Mouse (Mus musculus): Measurements from ENCODE around the gene Gga3. TPM values are rescaled to one million over a fixed set of nuclear protein-coding genes. Genes with fewer than 3 reads are reported as not detected.

Gene Gga3
- polyA plus RNA-seq, 1 experiment from 2014 or later: 18.1 TPM

DNA sequence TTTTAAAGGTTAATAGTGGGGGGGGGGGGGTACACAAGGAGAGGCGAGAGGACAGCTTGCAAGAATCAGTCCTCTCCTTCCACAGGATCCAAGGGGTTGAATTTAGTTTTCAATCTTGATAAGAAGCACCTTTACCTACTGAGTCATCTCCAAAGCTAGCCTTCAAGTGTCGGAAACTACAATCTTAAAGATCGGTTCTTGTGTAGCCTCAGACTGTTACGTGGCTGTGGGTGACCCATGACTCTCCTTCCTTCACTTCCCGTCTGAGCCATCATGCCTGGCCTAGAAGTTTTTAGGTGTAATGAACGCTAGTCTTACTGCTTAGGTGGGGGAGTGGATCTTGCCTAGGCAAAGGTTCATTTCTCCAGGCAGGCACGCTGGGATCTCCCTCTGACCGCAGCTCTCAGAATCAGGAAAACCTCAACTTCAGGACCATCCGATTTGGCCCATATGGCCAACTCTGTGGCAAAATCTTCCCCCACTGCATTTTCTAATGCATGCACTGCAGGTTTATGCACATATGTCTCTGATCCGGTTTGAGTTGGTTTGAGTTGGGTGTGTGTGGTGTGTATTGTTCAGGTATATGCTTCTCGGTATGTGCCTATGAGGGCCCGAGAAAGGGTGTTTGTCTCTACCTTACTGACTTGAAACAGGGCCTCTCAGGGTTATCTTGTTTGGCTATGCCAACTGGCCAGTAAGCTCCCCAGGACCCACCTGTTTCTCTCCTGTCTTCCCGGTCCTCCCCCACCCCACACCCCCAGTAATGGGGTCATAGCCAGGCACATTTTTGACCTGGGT lies 26.1 kb upstream of the Gga3 start:
- no peak overlapping the region for H3K4me2 ChIP-seq
- H3K9me3 ChIP-seq: no peaks in the 10 kb centered on the region
- no peaks in the 10 kb centered on the region for H3K27me3 ChIP-seq
- 83% methylated on average over 13 of the region's 13 CpGs for WGBS
- 0 out of 2 replicates have a peak, but pooled peaks cover under 1% of the 10 kb centered on the region for H3K36me3 ChIP-seq
- peaks cover 9% of the 10 kb centered on the region; the same call in 1 of the 2 replicates for H3K4me1 ChIP-seq
- ATAC-seq (ENCODE audit: borderline replicate concordance, extremely low read depth, low FRiP score, low TSS enrichment): no peak
- H3K9ac ChIP-seq: no peak overlapping the region
- no peak overlapping the region for H3K4me3 ChIP-seq
- no peak overlapping the region for H3K27ac ChIP-seq

DNA sequence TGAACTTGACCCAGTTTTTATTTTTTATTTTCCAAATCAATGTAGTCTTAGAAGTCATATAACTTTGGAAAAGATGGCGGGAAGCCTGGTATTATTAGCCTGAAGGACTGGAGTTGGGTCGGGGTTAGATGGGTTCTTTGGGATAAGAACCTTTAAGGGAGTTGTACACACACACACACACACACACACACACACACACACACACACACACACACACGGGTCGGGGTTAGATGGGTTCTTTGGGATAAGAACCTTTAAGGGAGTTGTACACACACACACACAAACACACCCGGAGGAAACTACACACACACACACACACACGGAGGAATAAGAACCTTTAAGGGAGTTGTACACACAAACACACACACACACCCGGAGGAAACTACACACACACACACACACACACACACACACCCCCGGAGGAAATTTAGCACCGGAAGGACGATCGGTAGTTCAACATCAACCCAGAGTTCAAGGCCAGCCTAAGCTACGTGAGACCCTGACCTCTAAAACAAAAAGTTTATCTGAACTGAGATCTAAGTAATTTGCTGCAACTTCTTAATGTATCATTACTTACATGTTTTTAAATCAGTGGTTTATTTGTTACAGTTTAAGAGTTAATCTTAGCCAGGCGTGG lies 24.7 kb upstream of the Gga3 start:
- no peaks in the 10 kb centered on the region for H3K36me3 ChIP-seq
- WGBS: 48% methylated on average over 13 of the region's 13 CpGs
- ATAC-seq (ENCODE audit: borderline replicate concordance, extremely low read depth, low FRiP score, low TSS enrichment): peak; percentile 14; the same call in 1 of the 2 replicates

DNA sequence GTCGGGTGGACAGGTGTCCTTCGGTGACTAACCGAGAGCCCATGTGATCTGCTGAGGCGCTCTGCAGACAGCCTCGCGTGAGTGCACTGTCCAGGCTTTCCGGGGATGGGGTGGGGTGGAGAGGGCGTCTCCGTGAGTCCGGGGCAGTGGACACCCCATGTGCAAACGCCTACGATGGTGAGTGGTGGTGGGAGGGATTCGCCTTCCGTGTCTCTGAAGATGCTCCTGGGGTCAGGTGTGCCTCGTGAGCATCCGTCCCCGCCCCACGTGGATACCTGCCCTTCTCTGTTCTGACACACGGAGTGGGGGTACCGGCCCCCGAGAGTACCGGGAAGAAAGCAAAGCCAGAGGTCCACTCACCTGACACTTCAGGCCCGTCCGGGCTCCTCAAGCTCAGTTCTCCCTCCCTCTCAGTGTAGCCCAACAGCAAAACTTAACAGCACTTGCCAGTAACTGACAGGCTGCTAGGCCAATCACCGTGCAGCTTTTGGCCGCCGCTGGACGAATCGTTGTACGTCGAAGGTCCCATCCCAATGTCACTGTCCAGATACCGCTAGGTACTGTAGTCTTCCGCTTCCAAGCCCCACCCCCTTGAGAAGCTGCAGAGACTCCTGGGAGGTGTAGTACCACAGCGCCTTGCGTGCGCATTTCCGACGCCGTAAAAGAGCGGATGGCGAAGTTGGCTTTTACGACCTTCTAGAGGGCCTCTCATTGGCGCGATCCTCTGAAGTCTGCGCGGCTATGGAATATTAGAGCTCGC lies 24.0 kb upstream of the Gga3 start, which contains the start of gene Slc25a19:
Gene Slc25a19 (minus strand): TSS at position 591 of the 760 bp plus-strand sequence.
- Histone ChIP-seq H3K9me3 (no peaks in the 10 kb centered on the region), H3K4me2 (peak within 1 kb of the TSS; percentile 91), H3K27me3 (no peaks in the 10 kb centered on the region), H3K4me1 (peaks cover 9% of the 10 kb centered on the region; the same call in 1 of the 2 replicates), H3K27ac (no peak within 1 kb of the TSS; the same call in 1 of the 2 replicates), H3K36me3 (no peaks in the 10 kb centered on the region; the same call in 1 of the 2 replicates), H3K4me3 (peak within 1 kb of the TSS; percentile 70), H3K9ac (peak within 1 kb of the TSS; percentile 67)
- peak; percentile 98 for ATAC-seq (ENCODE audit: borderline replicate concordance, extremely low read depth, low FRiP score, low TSS enrichment)
- WGBS: under 1% methylated on average over 47 of the region's 47 CpGs

More for the DNA sequence above, 24.7 kb upstream of the Gga3 start:
- Histone ChIP-seq H3K4me1 (peaks cover 9% of the 10 kb centered on the region; the same call in 1 of the 2 replicates), H3K27ac (no peak overlapping the region), H3K9me3 (no peaks in the 10 kb centered on the region), H3K9ac (peak overlapping the region; percentile 28), H3K4me2 (peak overlapping the region; percentile 91), H3K4me3 (peak overlapping the region; percentile 70), H3K27me3 (no peaks in the 10 kb centered on the region)

DNA sequence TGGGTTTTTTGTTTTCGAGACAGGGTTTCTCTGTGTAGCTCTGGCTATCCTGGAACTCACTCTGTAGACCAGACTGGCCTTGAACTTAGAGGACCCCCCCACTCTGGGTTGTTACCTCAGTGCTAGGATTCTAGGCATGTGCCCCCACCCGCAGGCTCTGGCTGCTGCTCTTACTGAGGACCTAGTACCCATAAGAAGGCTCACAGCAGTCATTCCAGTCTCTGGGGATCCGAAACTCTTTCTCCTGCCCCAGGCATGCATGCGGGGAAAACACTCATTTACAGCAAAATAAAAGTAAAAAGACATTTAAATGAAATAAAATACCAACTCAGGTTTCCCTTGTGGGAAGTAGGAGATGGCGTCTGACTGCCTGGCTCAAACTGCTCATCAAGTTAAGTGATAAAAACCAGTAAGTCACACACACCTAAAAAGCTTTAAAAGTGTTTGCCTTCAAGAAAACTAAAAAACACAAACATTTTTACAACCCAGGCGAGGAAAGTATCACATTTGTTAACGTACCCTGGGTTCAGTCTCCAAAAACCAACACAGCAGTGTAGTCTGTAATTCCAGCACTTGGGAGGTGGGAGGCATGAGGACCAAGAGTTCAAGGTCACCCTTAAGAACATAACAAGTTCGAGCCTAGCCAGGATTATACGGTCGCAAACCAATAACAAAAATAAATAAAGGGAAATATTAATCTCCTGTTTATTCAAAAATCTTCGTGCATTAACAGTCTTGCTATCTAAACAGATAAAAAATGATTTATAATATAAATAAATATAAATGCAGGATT lies 23.2 kb upstream of the Gga3 start:
- no peaks in the 10 kb centered on the region for H3K27me3 ChIP-seq
- ATAC-seq (ENCODE audit: borderline replicate concordance, extremely low read depth, low FRiP score, low TSS enrichment): no peak
- H3K9me3 ChIP-seq: no peaks in the 10 kb centered on the region
- peaks cover 7% of the 10 kb centered on the region; the same call in 1 of the 2 replicates for H3K36me3 ChIP-seq
- peak overlapping the region; percentile 67 for H3K9ac ChIP-seq
- peak overlapping the region; percentile 70 for H3K4me3 ChIP-seq
- H3K27ac ChIP-seq: no peak overlapping the region
- WGBS: 37% methylated on average over 11 of the region's 11 CpGs
- H3K4me1 ChIP-seq: peaks cover 9% of the 10 kb centered on the region; the same call in 1 of the 2 replicates
- peak overlapping the region; percentile 91 for H3K4me2 ChIP-seq

DNA sequence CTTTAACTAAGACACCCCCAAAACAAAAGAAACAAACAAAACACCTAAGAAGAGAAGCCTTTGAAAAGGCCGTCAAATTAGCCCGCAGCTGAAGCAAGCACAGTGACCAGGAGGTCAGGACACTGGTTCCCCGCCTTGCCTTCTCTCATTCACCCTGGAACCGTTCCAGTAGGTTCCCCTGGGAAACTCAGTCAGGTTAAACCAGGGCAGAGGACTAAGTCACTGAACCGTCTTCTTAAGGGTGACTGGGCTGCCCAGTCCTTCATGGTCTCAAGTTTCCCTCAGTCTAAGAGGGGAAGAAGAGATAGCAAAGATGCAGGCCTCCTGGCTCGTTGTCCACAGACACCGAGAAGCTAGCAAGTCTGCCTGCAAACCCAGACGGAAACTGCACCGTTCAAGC lies 22.0 kb upstream of the Gga3 start:
- 72% methylated on average over 9 of the region's 9 CpGs for WGBS

DNA sequence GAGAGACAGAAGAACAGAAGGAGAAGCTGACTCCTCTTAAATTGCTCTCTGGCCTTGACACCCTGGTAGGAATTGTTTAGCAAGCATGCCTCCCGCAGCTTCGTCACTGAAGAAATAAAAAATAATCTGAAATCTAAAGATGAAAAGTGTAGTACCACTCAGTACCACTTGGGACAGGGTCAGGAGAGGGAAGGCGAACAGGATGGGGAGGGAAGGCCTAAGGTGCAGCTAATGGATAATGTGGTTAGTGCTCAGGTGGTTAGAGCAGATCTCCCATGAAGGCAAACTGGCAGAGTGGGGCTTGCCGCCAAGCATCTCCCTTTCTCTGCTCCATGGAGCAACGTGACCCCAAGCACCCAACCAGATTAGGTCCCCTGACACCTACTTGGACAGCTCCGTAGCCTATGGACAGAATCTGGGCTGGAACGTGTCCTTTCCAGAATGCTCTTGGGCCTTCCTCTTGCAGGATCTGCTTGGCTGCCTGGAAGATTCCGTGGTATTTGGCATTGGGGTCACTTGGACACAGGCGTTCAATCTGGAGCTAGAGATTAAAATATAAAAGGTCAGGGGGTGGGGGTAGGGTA lies 19.7 kb upstream of the Gga3 start:
- H3K9ac ChIP-seq: no peak overlapping the region
- H3K9me3 ChIP-seq: no peaks in the 10 kb centered on the region
- no peak for ATAC-seq (ENCODE audit: borderline replicate concordance, extremely low read depth, low FRiP score, low TSS enrichment)
- no peaks in the 10 kb centered on the region for H3K27me3 ChIP-seq
- peaks cover 12% of the 10 kb centered on the region; the same call in 1 of the 2 replicates for H3K36me3 ChIP-seq
- 71% methylated on average over 9 of the region's 9 CpGs for WGBS
- H3K4me1 ChIP-seq: peaks cover 9% of the 10 kb centered on the region; the same call in 1 of the 2 replicates
- H3K27ac ChIP-seq: no peak overlapping the region
- H3K4me2 ChIP-seq: no peak overlapping the region
- no peak overlapping the region for H3K4me3 ChIP-seq

More for the DNA sequence above, 22.0 kb upstream of the Gga3 start:
- Histone ChIP-seq H3K9me3 (no peaks in the 10 kb centered on the region), H3K4me2 (no peak overlapping the region), H3K4me3 (no peak overlapping the region), H3K27ac (no peak overlapping the region), H3K4me1 (peaks cover 9% of the 10 kb centered on the region; the same call in 1 of the 2 replicates), H3K27me3 (no peaks in the 10 kb centered on the region), H3K36me3 (peaks cover 7% of the 10 kb centered on the region; the same call in 1 of the 2 replicates), H3K9ac (no peak overlapping the region)
- no peak for ATAC-seq (ENCODE audit: borderline replicate concordance, extremely low read depth, low FRiP score, low TSS enrichment)

DNA sequence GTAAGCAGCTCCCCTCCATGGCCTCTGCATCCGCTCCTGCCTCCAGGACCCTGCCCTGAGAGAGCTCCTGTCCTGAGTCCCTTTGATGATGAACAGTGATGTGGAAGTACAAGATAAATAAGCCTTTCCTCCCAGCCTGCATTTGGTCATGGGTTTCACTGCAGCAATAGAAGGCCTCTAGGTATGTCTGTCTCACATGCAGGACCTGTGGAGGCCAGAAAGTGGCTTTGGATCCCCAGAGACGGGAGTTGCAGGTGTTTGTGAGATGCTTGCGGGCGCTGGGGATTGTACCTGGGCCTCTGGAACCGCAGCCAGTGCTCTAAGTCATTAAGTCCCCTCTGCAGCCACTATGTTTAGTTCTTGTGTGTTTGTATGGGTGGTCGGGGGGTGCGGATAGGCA lies 16.1 kb upstream of the Gga3 start:
- Histone ChIP-seq H3K9me3 (no peaks in the 10 kb centered on the region), H3K27ac (no peak overlapping the region), H3K36me3 (peaks cover 12% of the 10 kb centered on the region; the same call in 1 of the 2 replicates), H3K4me1 (no peaks in the 10 kb centered on the region), H3K9ac (no peak overlapping the region), H3K4me3 (no peak overlapping the region), H3K27me3 (no peaks in the 10 kb centered on the region), H3K4me2 (no peak overlapping the region)
- 91% methylated on average over 7 of the region's 7 CpGs for WGBS
- ATAC-seq (ENCODE audit: borderline replicate concordance, extremely low read depth, low FRiP score, low TSS enrichment): no peak

DNA sequence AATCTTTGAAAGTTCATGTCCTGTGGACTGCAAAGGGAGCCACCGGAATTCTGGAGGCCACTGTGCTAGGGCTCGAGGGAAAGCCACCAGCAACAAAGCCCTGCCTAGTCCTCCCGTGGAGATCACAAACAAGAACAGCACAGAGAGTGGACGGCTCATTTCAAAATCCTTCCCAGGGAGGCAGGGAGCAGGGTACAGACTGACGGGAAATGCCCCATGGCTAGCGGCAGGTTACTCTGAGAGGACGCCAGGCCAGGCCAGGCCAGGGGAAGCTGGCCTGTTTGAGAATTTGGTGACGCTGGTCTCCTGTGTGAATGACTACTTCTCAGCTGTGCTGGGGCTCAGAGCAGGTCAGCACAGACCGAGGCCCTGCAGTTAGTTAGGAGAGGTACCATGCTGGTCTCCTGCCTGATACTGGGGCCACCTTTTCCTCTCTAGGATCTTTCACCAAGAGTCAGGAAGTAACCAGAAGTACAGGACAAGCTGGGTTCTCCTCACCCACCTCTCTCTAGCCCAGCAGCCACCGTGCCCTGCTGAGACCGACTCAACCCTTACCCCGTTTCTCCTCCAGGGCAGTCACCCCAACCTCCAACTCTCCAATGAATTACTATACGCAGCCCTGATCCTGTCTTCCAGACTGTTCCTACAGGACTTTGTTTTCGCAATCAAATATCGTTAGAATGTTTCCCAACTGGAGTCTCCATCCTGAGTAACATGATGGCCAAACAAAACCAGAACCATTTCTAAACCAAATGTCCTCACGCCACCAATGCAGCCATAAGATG lies 15.1 kb upstream of the Gga3 start:
- Histone ChIP-seq H3K4me1 (peaks cover 4% of the 10 kb centered on the region), H3K4me2 (no peak overlapping the region), H3K27me3 (no peaks in the 10 kb centered on the region), H3K36me3 (peaks cover 12% of the 10 kb centered on the region; the same call in 1 of the 2 replicates), H3K4me3 (no peak overlapping the region), H3K27ac (no peak overlapping the region), H3K9me3 (no peaks in the 10 kb centered on the region), H3K9ac (no peak overlapping the region)
- WGBS: 86% methylated on average over 16 of the region's 16 CpGs
- ATAC-seq (ENCODE audit: borderline replicate concordance, extremely low read depth, low FRiP score, low TSS enrichment): no peak

DNA sequence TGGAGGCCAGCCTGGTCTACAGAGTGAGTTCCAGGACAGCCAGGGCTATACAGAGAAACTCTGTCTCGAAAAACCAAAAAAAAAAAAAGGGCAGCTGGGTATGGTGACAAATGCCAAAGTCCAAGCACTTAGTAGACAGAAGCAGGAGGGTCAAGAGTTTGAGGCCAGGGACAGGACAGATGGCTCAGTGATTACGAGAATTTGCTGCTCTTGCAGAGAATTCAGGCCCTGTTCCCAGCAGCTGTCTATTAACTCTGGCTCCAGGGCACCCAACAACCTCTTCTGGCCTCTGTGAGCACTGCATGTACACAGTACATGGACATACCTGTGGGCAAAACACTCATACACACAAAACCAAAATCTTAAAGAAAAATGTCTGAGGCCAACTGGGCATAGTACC lies 14.2 kb upstream of the Gga3 start:
- 75% methylated on average over 2 of the region's 2 CpGs for WGBS
- Histone ChIP-seq H3K4me1 (peaks cover 11% of the 10 kb centered on the region), H3K27me3 (no peaks in the 10 kb centered on the region), H3K4me3 (no peak overlapping the region), H3K4me2 (no peak overlapping the region), H3K36me3 (peaks cover 12% of the 10 kb centered on the region; the same call in 1 of the 2 replicates), H3K9me3 (no peaks in the 10 kb centered on the region), H3K27ac (no peak overlapping the region), H3K9ac (no peak overlapping the region)
- no peak for ATAC-seq (ENCODE audit: borderline replicate concordance, extremely low read depth, low FRiP score, low TSS enrichment)

DNA sequence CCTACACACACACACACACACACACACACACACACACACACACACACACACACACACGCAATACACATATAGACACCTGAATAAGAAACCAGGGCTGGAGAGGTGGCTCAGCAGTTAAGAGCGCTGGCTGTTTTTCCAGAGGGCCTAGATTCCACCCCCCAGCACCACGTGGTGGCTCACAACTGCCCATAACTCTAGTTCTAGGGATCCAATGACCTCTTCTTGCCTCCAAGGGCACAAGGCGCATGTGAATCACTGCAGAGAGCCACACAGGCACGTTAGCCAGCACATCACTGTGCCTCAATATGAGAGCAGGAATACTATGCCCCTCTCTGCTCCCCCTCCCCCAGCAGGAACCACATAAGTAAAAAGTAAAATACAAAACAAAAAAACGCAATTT lies 13.0 kb upstream of the Gga3 start:
- H3K9me3 ChIP-seq: no peaks in the 10 kb centered on the region
- 81% methylated on average over 6 of the region's 6 CpGs for WGBS
- peaks cover 14% of the 10 kb centered on the region for H3K4me1 ChIP-seq
- no peak overlapping the region for H3K4me2 ChIP-seq
- no peak overlapping the region for H3K4me3 ChIP-seq
- peaks cover 5% of the 10 kb centered on the region; the same call in 1 of the 2 replicates for H3K36me3 ChIP-seq
- H3K9ac ChIP-seq: no peak overlapping the region
- no peak for ATAC-seq (ENCODE audit: borderline replicate concordance, extremely low read depth, low FRiP score, low TSS enrichment)
- no peaks in the 10 kb centered on the region for H3K27me3 ChIP-seq
- H3K27ac ChIP-seq: no peak overlapping the region
